Mouse (Mus musculus) cerebellum, adult 2 months (tissue): Measurements from ENCODE around the gene Pfn3.
"Not testable (repeated sequence)": the region's sequence is repeated elsewhere in the genome, so short reads cannot be mapped to it uniquely, and the experiment has no call there.

Experiments
- CTCF ChIP-seq: fragments of 200-500 bp; IDR thresholded peaks from 2 replicates; pipeline ENCODE4 v1.5.1; 2011; ENCODE audit warnings: low read depth, mild to moderate bottlenecking, control low read depth, low read length, moderate library complexity, borderline replicate concordance; ENCODE audit not compliant: insufficient read depth
- POLR2A ChIP-seq: fragments of 200-500 bp; IDR thresholded peaks from 2 replicates; pipeline ENCODE4 v1.6.1; 2011; ENCODE audit warnings: low read length, control low read depth, borderline replicate concordance; ENCODE audit not compliant: insufficient read depth

- TF ChIP-seq POLR2A, CTCF: not testable (repeated sequence)
Observed at GRCm38 (mm10) chr13:55437111-55437629, 22.1 kb upstream of the Pfn3 start.
